Comparison of ENCODE assay signal across 11 mouse cellular contexts in the genomic region with DNA sequence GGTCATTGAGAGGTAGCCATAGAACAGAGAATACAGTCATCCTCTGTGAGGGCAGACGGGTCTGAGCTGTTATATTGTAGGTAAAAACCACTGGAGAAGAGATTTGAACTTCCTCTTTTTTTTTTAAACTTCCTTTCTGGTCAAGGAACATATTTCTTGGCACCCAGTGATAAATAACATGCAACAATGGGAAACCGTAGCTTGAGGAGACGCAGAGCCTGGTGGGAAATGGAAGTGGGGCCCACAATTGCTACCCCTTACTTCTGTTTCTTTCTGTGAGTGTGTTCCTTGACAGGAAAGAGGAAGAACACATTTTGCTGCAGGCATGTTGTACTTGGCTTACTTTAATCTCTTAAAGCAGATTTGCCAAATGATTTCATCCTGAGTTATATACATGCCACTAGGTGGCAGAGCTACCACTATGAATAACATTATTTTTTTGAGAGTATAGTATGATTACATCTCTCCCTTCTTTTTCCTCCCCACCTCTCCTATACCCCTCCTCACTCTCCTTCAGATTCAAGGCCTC. TPM values are rescaled to one million over a fixed set of nuclear protein-coding genes. Genes with fewer than 3 reads are reported as not detected.
DNase-seq lines count a peak whose midpoint lies in the region; ATAC-seq lines count a peak whose summit lies in the region.
"Had no signal": no experiment of that assay in that cellular context is flagged by ENCODE, and none has a peak within 500 bp of the region (broad histone marks: within the 10 kb centered on the region; RNA-seq: fewer than 3 reads in every experiment).

No protein-coding gene starts in this region.

- no peak overlapping the region for H3K4me2 ChIP-seq in midbrain, embryonic 15.5 days
- no peak overlapping the region for H3K4me2 ChIP-seq in hindbrain, embryonic 11.5 days (replicated peaks; ENCODE audit: low read depth, low read length)
- H3K4me2 ChIP-seq: limb, embryonic 15.5 days had no signal

- no peaks in the 10 kb centered on the region for H3K4me1 ChIP-seq in midbrain, embryonic 15.5 days
- no peaks in the 10 kb centered on the region for H3K4me1 ChIP-seq in midbrain, embryonic 10.5 days
- no peaks in the 10 kb centered on the region for H3K4me1 ChIP-seq in hindbrain, embryonic 11.5 days (replicated peaks; ENCODE audit: control insufficient read depth, insufficient read depth, low read length)
- H3K4me1 ChIP-seq: limb, embryonic 15.5 days had no signal

- no peak overlapping the region for H3K4me3 ChIP-seq in midbrain, embryonic 15.5 days
- no peak overlapping the region for H3K4me3 ChIP-seq in midbrain, embryonic 10.5 days
- no peak overlapping the region for H3K4me3 ChIP-seq in hindbrain, embryonic 11.5 days (ENCODE audit: low read depth, low read length)
- H3K4me3 ChIP-seq: limb, embryonic 15.5 days had no signal

- DNase-seq in heart, adult 9 months (ENCODE audit: low spot score in 2 of 2), result peak; percentile 21 to 52
- no peak for DNase-seq in heart, postnatal 25 days (ENCODE audit: low spot score)
- no peak for DNase-seq in midbrain, embryonic 10.5 days (ENCODE audit: low spot score)
- no peak for DNase-seq in right cerebral cortex, adult 2 months (ENCODE audit: low spot score in 2 of 2)
- no peak for DNase-seq in urinary bladder, postnatal 10 days (ENCODE audit: low spot score)
- no peak for DNase-seq in hindbrain, embryonic 11.5 days (ENCODE audit: low spot score)
- DNase-seq: gastrocnemius, postnatal 14 days; kidney, postnatal 4 days had no signal

- intact Hi-C loops in heart, postnatal 25 days (cut with DNase I), result no loop called here

- 83% methylated on average over 3 of the region's 3 CpGs for WGBS in midbrain, embryonic 15.5 days
- 81% methylated on average over 3 of the region's 3 CpGs for WGBS in midbrain, embryonic 10.5 days
- 86% methylated on average over 3 of the region's 3 CpGs for WGBS in hindbrain, embryonic 11.5 days

- H3K27me3 ChIP-seq in midbrain, embryonic 15.5 days (replicated peaks), result no peaks in the 10 kb centered on the region
- H3K27me3 ChIP-seq in midbrain, embryonic 10.5 days (ENCODE audit: low read depth, poor library complexity, severe bottlenecking), result no peaks in the 10 kb centered on the region
- no peaks in the 10 kb centered on the region for H3K27me3 ChIP-seq in hindbrain, embryonic 11.5 days (ENCODE audit: control insufficient read depth, insufficient read depth, low read length)
- H3K27me3 ChIP-seq: limb, embryonic 15.5 days had no signal

- no peak overlapping the region for H3K9ac ChIP-seq in midbrain, embryonic 15.5 days
- H3K9ac ChIP-seq in hindbrain, embryonic 11.5 days (ENCODE audit: low read depth, low read length), result no peak overlapping the region
- H3K9ac ChIP-seq: limb, embryonic 15.5 days had no signal

- H3K9me3 ChIP-seq in midbrain, embryonic 15.5 days, result no peaks in the 10 kb centered on the region
- no peaks in the 10 kb centered on the region for H3K9me3 ChIP-seq in midbrain, embryonic 10.5 days (replicated peaks)
- H3K9me3 ChIP-seq in hindbrain, embryonic 11.5 days (ENCODE audit: control insufficient read depth, low read length), result no peaks in the 10 kb centered on the region
- H3K9me3 ChIP-seq: limb, embryonic 15.5 days had no signal

- no peak overlapping the region for H3K27ac ChIP-seq in midbrain, embryonic 15.5 days
- H3K27ac ChIP-seq in midbrain, embryonic 10.5 days (replicated peaks), result no peak overlapping the region
- no peak overlapping the region for H3K27ac ChIP-seq in hindbrain, embryonic 11.5 days (ENCODE audit: low read depth, low read length)
- H3K27ac ChIP-seq: limb, embryonic 15.5 days had no signal

- peak; percentile 42; the same call in 1 of the 2 replicates for ATAC-seq in midbrain, embryonic 15.5 days (replicated peaks)
- ATAC-seq in granulocyte monocyte progenitor cell, adult 5-6 weeks (replicated peaks; ENCODE audit: poor library complexity, severe bottlenecking), result peak; percentile 98
- no peak for ATAC-seq in hindbrain, embryonic 11.5 days (ENCODE audit: low FRiP score)

- no peaks in the 10 kb centered on the region for H3K36me3 ChIP-seq in midbrain, embryonic 15.5 days (replicated peaks)
- no peaks in the 10 kb centered on the region for H3K36me3 ChIP-seq in midbrain, embryonic 10.5 days
- H3K36me3 ChIP-seq in hindbrain, embryonic 11.5 days (ENCODE audit: control insufficient read depth, insufficient read depth, low read length), result no peaks in the 10 kb centered on the region
- H3K36me3 ChIP-seq: limb, embryonic 15.5 days had no signal

RNA-seq across cellular contexts. Expression of gene Msn, which starts 49.2 kb away (rescaled TPM):
- 100 to 1,000 TPM; 124 to 133 TPM for total RNA-seq in heart, postnatal 25 days (2021)
- polyA plus RNA-seq in midbrain, embryonic 15.5 days (2015; fragmentation: Nextera tagmentation; extraction: Ambion mirVana), result 31.3 and 34.9 TPM in 2 replicates
- polyA plus RNA-seq in midbrain, embryonic 10.5 days (2016; fragmentation: Nextera tagmentation; extraction: Ambion mirVana), result 114 and 122 TPM in 2 replicates
- total RNA-seq in granulocyte monocyte progenitor cell, adult 5-6 weeks (2014; fragmentation: Nextera tagmentation), result 206 and 211 TPM in 2 replicates
- total RNA-seq in granulocyte monocyte progenitor cell, adult 5-6 weeks (2017), result 97.2 and 97.8 TPM in 2 replicates
- polyA plus RNA-seq in hindbrain, embryonic 11.5 days (2014; fragmentation: Nextera tagmentation; extraction: Ambion mirVana), result 101 and 118 TPM in 2 replicates

Comparison
In these comparisons a context has a peak if more than half of its experiments do, and no peak if none do; other contexts are left out.
1. DNase-seq: peak in heart, adult 9 months (2 of 2); none in heart, postnatal 25 days (single experiment), midbrain, embryonic 10.5 days (single experiment), right cerebral cortex, adult 2 months (0 of 2), urinary bladder, postnatal 10 days (single experiment) and hindbrain, embryonic 11.5 days (single experiment).